25 mouse cellular contexts compared by ENCODE assay signal in genomic region chr6:58880861-58881260, GRCm38 (mm10). TPM values are rescaled to one million over a fixed set of nuclear protein-coding genes. Genes with fewer than 3 reads are reported as not detected.
DNase-seq lines count a peak whose midpoint lies in the region; ATAC-seq and TF ChIP-seq lines count a peak whose summit lies in the region.
"Had no signal": no experiment of that assay in that cellular context is flagged by ENCODE, and none has a peak within 500 bp of the region (broad histone marks: within the 10 kb centered on the region; RNA-seq: fewer than 3 reads in every experiment).

No protein-coding gene starts in this region.

- in situ Hi-C loops in ES-E14 (cut with MboI; ENCODE audit: low sequenced_read_pairs in 2 of 2, unreplicated experiment in 2 of 2) = no loop called here

- 46% methylated on average over 5 of the region's 5 CpGs for WGBS in liver, postnatal 0 days (ENCODE audit: insufficient replicate concordance)

- H3K4me1 ChIP-seq in ES-E14 (ENCODE audit: control insufficient read depth in 2 of 2, insufficient read depth in 2 of 2, low read length in 2 of 2, poor library complexity in 1 of 2) = no peaks in the 10 kb centered on the region
- no peaks in the 10 kb centered on the region for H3K4me1 ChIP-seq in liver, postnatal 0 days (ENCODE audit: insufficient read depth)
- H3K4me1 ChIP-seq: hindbrain, embryonic 13.5 days; limb, embryonic 12.5 days; midbrain, embryonic 15.5 days had no signal

- DNase-seq in CD4-positive, CD25-positive, alpha-beta regulatory T cell, adult 2 months (ENCODE audit: low read depth, low spot score) = peak; percentile 15
- DNase-seq in ES-E14 (ENCODE audit: low read depth, low spot score) = no peak
- DNase-seq in natural killer cell, adult 2 months (ENCODE audit: low spot score in 2 of 2) = peak; percentile 12 to 30
- no peak for DNase-seq in heart, adult 11 months
- DNase-seq in retina, embryonic 14.5 days (ENCODE audit: low spot score) = no peak
- no peak for DNase-seq in liver, postnatal 0 days
- DNase-seq: adrenal gland, postnatal 25 days; cerebellum, adult 8-10 months; cerebellum, postnatal 36 days; gastrocnemius, postnatal 14 days; heart, postnatal 36 days; kidney, adult 2 months; kidney, postnatal 10 days; lung, adult 2 months; lung, postnatal 14 days had no signal

- no peak overlapping the region for H3K9ac ChIP-seq in ES-E14 (ENCODE audit: insufficient read depth, low read depth, low read length, poor library complexity, severe bottlenecking)
- H3K9ac ChIP-seq in liver, postnatal 0 days (replicated peaks) = no peak overlapping the region
- H3K9ac ChIP-seq: heart, embryonic 15.5 days; hindbrain, embryonic 13.5 days; limb, embryonic 12.5 days; midbrain, embryonic 15.5 days had no signal

- 0 out of 2 replicates have a peak overlapping the region, but pooled peaks have one; percentile 10 for H3K27ac ChIP-seq in ES-E14 (ENCODE audit: insufficient read depth, low read depth, low read length, poor library complexity, severe bottlenecking)
- H3K27ac ChIP-seq in liver, postnatal 0 days (ENCODE audit: low read depth) = no peak overlapping the region
- H3K27ac ChIP-seq: heart, embryonic 15.5 days; hindbrain, embryonic 13.5 days; limb, embryonic 12.5 days; midbrain, embryonic 15.5 days had no signal

- no peak for ATAC-seq in CD4-positive, CD25-positive, alpha-beta regulatory T cell, adult 4 months
- ATAC-seq in granulocyte monocyte progenitor cell, adult 5-6 weeks (replicated peaks; ENCODE audit: poor library complexity, severe bottlenecking) = peak; percentile 14; the same call in 1 of the 2 replicates
- no peak for ATAC-seq in liver, postnatal 0 days
- ATAC-seq: inflammation-experienced regulatory T-cells, adult 6 months had no signal

- H3K4me3 ChIP-seq in ES-E14 (ENCODE audit: insufficient read depth in 1 of 2, low read depth in 1 of 2, low read length in 2 of 2, poor library complexity in 1 of 2, severe bottlenecking in 1 of 2) = no peak overlapping the region
- no peak overlapping the region for H3K4me3 ChIP-seq in liver, postnatal 0 days (ENCODE audit: low read depth, low read length)
- H3K4me3 ChIP-seq: heart, embryonic 15.5 days; hindbrain, embryonic 13.5 days; limb, embryonic 12.5 days; midbrain, embryonic 15.5 days had no signal

- TF ChIP-seq EP300 in liver, postnatal 0 days (IDR thresholded peaks at IDR 0.05; ENCODE audit: low read depth) = no peak

- no peaks in the 10 kb centered on the region for H3K9me3 ChIP-seq in ES-E14 (ENCODE audit: control insufficient read depth, insufficient read depth, low read depth, low read length)
- no peaks in the 10 kb centered on the region for H3K9me3 ChIP-seq in liver, postnatal 0 days (ENCODE audit: low read length)
- H3K9me3 ChIP-seq: heart, embryonic 15.5 days; hindbrain, embryonic 13.5 days; limb, embryonic 12.5 days; midbrain, embryonic 15.5 days had no signal

- no peak for TF ChIP-seq CTCF in liver, postnatal 0 days (IDR thresholded peaks at IDR 0.05; ENCODE audit: low read depth)

- no peaks in the 10 kb centered on the region for H3K27me3 ChIP-seq in liver, postnatal 0 days (ENCODE audit: insufficient read depth, low read length)
- H3K27me3 ChIP-seq: CH12.LX; heart, embryonic 15.5 days; hindbrain, embryonic 13.5 days; limb, embryonic 12.5 days; midbrain, embryonic 15.5 days had no signal

- H3K36me3 ChIP-seq in ES-E14 (ENCODE audit: control insufficient read depth, insufficient read depth, low read length, poor library complexity, severe bottlenecking) = peaks cover 6% of the 10 kb centered on the region; the same call in 1 of the 2 replicates
- H3K36me3 ChIP-seq in liver, postnatal 0 days (replicated peaks; ENCODE audit: insufficient read depth, low read length) = no peaks in the 10 kb centered on the region

- no peak overlapping the region for H3K4me2 ChIP-seq in liver, postnatal 0 days (ENCODE audit: low read depth, low read length)
- H3K4me2 ChIP-seq: heart, embryonic 15.5 days; hindbrain, embryonic 13.5 days; limb, embryonic 12.5 days; liver, embryonic 11.5 days; midbrain, embryonic 15.5 days had no signal

TF ChIP-seq in ES-E14, 5 proteins besides CTCF, POLR2A, EP300 and RAD21:
- TF ChIP-seq ZNF384 (IDR thresholded peaks at IDR 0.05; ENCODE audit: low read depth, low read length) = no peak
- no peak for TF ChIP-seq HCFC1 (IDR thresholded peaks at IDR 0.05; ENCODE audit: borderline replicate concordance, insufficient read depth, low read length)
- TF ChIP-seq ZC3H11A (IDR thresholded peaks at IDR 0.05; ENCODE audit: borderline replicate concordance, low read depth, low read length) = no peak
- TF ChIP-seq CHD2 (IDR thresholded peaks at IDR 0.05; ENCODE audit: low read depth, low read length) = no peak

RNA-seq across cellular contexts. Expression of gene Nap1l5, which starts 26.0 kb away (rescaled TPM):
- not detected for polyA plus RNA-seq in CD4-positive, CD25-positive, alpha-beta regulatory T cell, adult 4 months (2017; shearing (Covaris generic))
- total RNA-seq in ES-E14 (2012; rRNA removed) = 0.67 TPM in 1 of 2 replicates, not detected in the other
- not detected in 2 replicates for total RNA-seq in granulocyte monocyte progenitor cell, adult 5-6 weeks (2014; fragmentation: Nextera tagmentation)
- not detected in 2 replicates for total RNA-seq in granulocyte monocyte progenitor cell, adult 5-6 weeks (2017)
- polyA plus RNA-seq in liver, postnatal 0 days (2015; fragmentation: Nextera tagmentation; extraction: Ambion mirVana) = 0.19 and 0.22 TPM in 2 replicates
- total RNA-seq: CH12.LX; neutrophil, adult 5-6 weeks had no signal

RNA-seq across cellular contexts. Expression of gene Herc3, which starts 49.6 kb away (rescaled TPM):
- 10 to 100 TPM; 21.7 to 27.1 TPM for polyA plus RNA-seq in CD4-positive, CD25-positive, alpha-beta regulatory T cell, adult 4 months (2017; shearing (Covaris generic))
- 14.4 and 14.9 TPM in 2 replicates for total RNA-seq in ES-E14 (2012; rRNA removed)
- total RNA-seq in granulocyte monocyte progenitor cell, adult 5-6 weeks (2014; fragmentation: Nextera tagmentation) = 3.2 and 3.6 TPM in 2 replicates
- total RNA-seq in granulocyte monocyte progenitor cell, adult 5-6 weeks (2017) = 5.8 and 7.5 TPM in 2 replicates
- 2.5 and 2.7 TPM in 2 replicates for polyA plus RNA-seq in liver, postnatal 0 days (2015; fragmentation: Nextera tagmentation; extraction: Ambion mirVana)

Comparison
In these comparisons a context has a peak if more than half of its experiments do, and no peak if none do; other contexts are left out.
1. DNase-seq: peak in CD4-positive, CD25-positive, alpha-beta regulatory T cell, adult 2 months (single experiment) and natural killer cell, adult 2 months (2 of 2); none in ES-E14 (single experiment), heart, adult 11 months (single experiment), retina, embryonic 14.5 days (single experiment) and liver, postnatal 0 days (single experiment).